Mouse (Mus musculus): Measurements from ENCODE around the gene Agps. TPM values are rescaled to one million over a fixed set of nuclear protein-coding genes. Genes with fewer than 3 reads are reported as not detected.

The Agps gene
- total and polyA plus RNA-seq, 3 experiments, result 10.4 to 80.7 (median 77.9) TPM

GRCm38 (mm10) chr2:75895711-75896110, 63.7 kb downstream of the Agps start:
- H3K27me3 ChIP-seq (ENCODE audit: insufficient read depth, low read length), result no peaks in the 10 kb centered on the region
- peaks cover 37% of the 10 kb centered on the region for H3K36me3 ChIP-seq (replicated peaks)
- ATAC-seq (ENCODE audit: extremely low read depth, insufficient number of reproducible peaks, low FRiP score, poor library complexity, severe bottlenecking) (no peak), DNase-seq (ENCODE audit: low spot score) (no peak)
- H3K4me1 ChIP-seq (ENCODE audit: insufficient read depth, low read depth, low read length), result no peaks in the 10 kb centered on the region
- no peak overlapping the region for H3K4me3 ChIP-seq (ENCODE audit: low read depth, low read length)
- TF ChIP-seq TAL1 (conservative IDR thresholded peaks at IDR 0.05; ENCODE audit: low read depth, low read length) (no peak), POLR2AphosphoS5 (IDR thresholded peaks at IDR 0.05; ENCODE audit: insufficient replicate concordance, low read depth, low read length) (no peak), GATA1 (IDR thresholded peaks at IDR 0.05; ENCODE audit: borderline replicate concordance, low read length) (no peak), GATA2 (IDR thresholded peaks at IDR 0.05; ENCODE audit: borderline replicate concordance, low read depth, low read length) (no peak), CTCF (IDR thresholded peaks at IDR 0.05; ENCODE audit: low read depth, low read length) (no peak)
- H3K9me3 ChIP-seq (replicated peaks), result peaks cover 6% of the 10 kb centered on the region; the same call in 1 of the 2 replicates

GRCm38 (mm10) chr2:75900281-75900680, 68.3 kb downstream of the Agps start:
- no peak for DNase-seq (ENCODE audit: low spot score)
- no peak for ATAC-seq (ENCODE audit: extremely low read depth, insufficient number of reproducible peaks, low FRiP score, poor library complexity, severe bottlenecking)
- Histone ChIP-seq H3K9me3 (replicated peaks) (peaks cover 6% of the 10 kb centered on the region; the same call in 1 of the 2 replicates), H3K4me3 (ENCODE audit: low read depth, low read length) (no peak overlapping the region), H3K4me1 (ENCODE audit: insufficient read depth, low read depth, low read length) (no peaks in the 10 kb centered on the region), H3K27me3 (ENCODE audit: insufficient read depth, low read length) (no peaks in the 10 kb centered on the region), H3K36me3 (replicated peaks) (peaks cover 50% of the 10 kb centered on the region)
- no peak for TF ChIP-seq GATA1 (IDR thresholded peaks at IDR 0.05; ENCODE audit: borderline replicate concordance, low read length)
- TF ChIP-seq CTCF (IDR thresholded peaks at IDR 0.05; ENCODE audit: low read depth, low read length), result no peak
- no peak for TF ChIP-seq GATA2 (IDR thresholded peaks at IDR 0.05; ENCODE audit: borderline replicate concordance, low read depth, low read length)
- TF ChIP-seq TAL1 (conservative IDR thresholded peaks at IDR 0.05; ENCODE audit: low read depth, low read length), result no peak
- TF ChIP-seq POLR2AphosphoS5 (IDR thresholded peaks at IDR 0.05; ENCODE audit: insufficient replicate concordance, low read depth, low read length), result no peak

GRCm38 (mm10) chr2:75901869-75902268, 69.9 kb downstream of the Agps start:
- H3K36me3 ChIP-seq (replicated peaks), result peaks cover 49% of the 10 kb centered on the region
- H3K4me1 ChIP-seq (ENCODE audit: insufficient read depth, low read depth, low read length), result no peaks in the 10 kb centered on the region
- DNase-seq (ENCODE audit: low spot score) (no peak), ATAC-seq (ENCODE audit: extremely low read depth, insufficient number of reproducible peaks, low FRiP score, poor library complexity, severe bottlenecking) (no peak)
- no peak for TF ChIP-seq GATA2 (IDR thresholded peaks at IDR 0.05; ENCODE audit: borderline replicate concordance, low read depth, low read length)
- no peaks in the 10 kb centered on the region for H3K27me3 ChIP-seq (ENCODE audit: insufficient read depth, low read length)
- peaks cover 4% of the 10 kb centered on the region; the same call in 1 of the 2 replicates for H3K9me3 ChIP-seq (replicated peaks)
- H3K4me3 ChIP-seq (ENCODE audit: low read depth, low read length), result no peak overlapping the region

- no peak for DNase-seq (ENCODE audit: low spot score)
- Histone ChIP-seq H3K9me3 (replicated peaks) (no peaks in the 10 kb centered on the region), H3K4me3 (ENCODE audit: low read depth, low read length) (no peak overlapping the region), H3K27me3 (ENCODE audit: insufficient read depth, low read length) (no peaks in the 10 kb centered on the region), H3K4me1 (ENCODE audit: insufficient read depth, low read depth, low read length) (no peaks in the 10 kb centered on the region), H3K36me3 (replicated peaks) (peaks cover 68% of the 10 kb centered on the region)
- no peak for TF ChIP-seq POLR2AphosphoS5 (IDR thresholded peaks at IDR 0.05; ENCODE audit: insufficient replicate concordance, low read depth, low read length)
- no peak for TF ChIP-seq TAL1 (conservative IDR thresholded peaks at IDR 0.05; ENCODE audit: low read depth, low read length)
- no peak for TF ChIP-seq GATA1 (IDR thresholded peaks at IDR 0.05; ENCODE audit: borderline replicate concordance, low read length)
- TF ChIP-seq GATA2 (IDR thresholded peaks at IDR 0.05; ENCODE audit: borderline replicate concordance, low read depth, low read length), result no peak
- TF ChIP-seq CTCF (IDR thresholded peaks at IDR 0.05; ENCODE audit: low read depth, low read length), result no peak
- ATAC-seq (ENCODE audit: extremely low read depth, insufficient number of reproducible peaks, low FRiP score, poor library complexity, severe bottlenecking), result no peak
Measured at GRCm38 (mm10) chr2:75907142-75907541, 75.2 kb downstream of the Agps start.

- no peak for ATAC-seq (ENCODE audit: extremely low read depth, insufficient number of reproducible peaks, low FRiP score, poor library complexity, severe bottlenecking)
- TF ChIP-seq CTCF (IDR thresholded peaks at IDR 0.05; ENCODE audit: low read depth, low read length), result no peak
- no peak for TF ChIP-seq GATA2 (IDR thresholded peaks at IDR 0.05; ENCODE audit: borderline replicate concordance, low read depth, low read length)
- TF ChIP-seq TAL1 (conservative IDR thresholded peaks at IDR 0.05; ENCODE audit: low read depth, low read length), result no peak
- no peak for TF ChIP-seq GATA1 (IDR thresholded peaks at IDR 0.05; ENCODE audit: borderline replicate concordance, low read length)
- no peak for TF ChIP-seq POLR2AphosphoS5 (IDR thresholded peaks at IDR 0.05; ENCODE audit: insufficient replicate concordance, low read depth, low read length)
- Histone ChIP-seq H3K4me1 (ENCODE audit: insufficient read depth, low read depth, low read length) (no peaks in the 10 kb centered on the region), H3K9me3 (replicated peaks) (no peaks in the 10 kb centered on the region), H3K27me3 (ENCODE audit: insufficient read depth, low read length) (no peaks in the 10 kb centered on the region), H3K36me3 (replicated peaks) (peaks cover 65% of the 10 kb centered on the region), H3K4me3 (ENCODE audit: low read depth, low read length) (no peak overlapping the region)
- no peak for DNase-seq (ENCODE audit: low spot score)
Measured at GRCm38 (mm10) chr2:75915040-75915439, 83.1 kb downstream of the Agps start.

GRCm38 (mm10) chr2:75923807-75924340, 91.9 kb downstream of the Agps start:
- TF ChIP-seq POLR2AphosphoS5 (IDR thresholded peaks at IDR 0.05; ENCODE audit: insufficient replicate concordance, low read depth, low read length) (no peak), TAL1 (conservative IDR thresholded peaks at IDR 0.05; ENCODE audit: low read depth, low read length) (no peak)

GRCm38 (mm10) chr2:75926061-75926460, 94.1 kb downstream of the Agps start:
- no peak for DNase-seq (ENCODE audit: low spot score)
- no peak for ATAC-seq (ENCODE audit: extremely low read depth, insufficient number of reproducible peaks, low FRiP score, poor library complexity, severe bottlenecking)
- TF ChIP-seq TAL1 (conservative IDR thresholded peaks at IDR 0.05; ENCODE audit: low read depth, low read length) (no peak), GATA2 (IDR thresholded peaks at IDR 0.05; ENCODE audit: borderline replicate concordance, low read depth, low read length) (no peak), GATA1 (IDR thresholded peaks at IDR 0.05; ENCODE audit: borderline replicate concordance, low read length) (no peak), CTCF (IDR thresholded peaks at IDR 0.05; ENCODE audit: low read depth, low read length) (no peak), POLR2AphosphoS5 (IDR thresholded peaks at IDR 0.05; ENCODE audit: insufficient replicate concordance, low read depth, low read length) (no peak)

More at GRCm38 (mm10) chr2:75923807-75924340, 91.9 kb downstream of the Agps start:
- ATAC-seq (ENCODE audit: extremely low read depth, insufficient number of reproducible peaks, low FRiP score, poor library complexity, severe bottlenecking) (no peak), DNase-seq (ENCODE audit: low spot score) (no peak)
- Histone ChIP-seq H3K27me3 (ENCODE audit: insufficient read depth, low read length) (no peaks in the 10 kb centered on the region), H3K9me3 (replicated peaks) (no peaks in the 10 kb centered on the region), H3K4me3 (ENCODE audit: low read depth, low read length) (no peak overlapping the region), H3K4me1 (ENCODE audit: insufficient read depth, low read depth, low read length) (no peaks in the 10 kb centered on the region), H3K36me3 (replicated peaks) (peaks cover 63% of the 10 kb centered on the region)

More at GRCm38 (mm10) chr2:75926061-75926460, 94.1 kb downstream of the Agps start:
- Histone ChIP-seq H3K27me3 (ENCODE audit: insufficient read depth, low read length) (no peaks in the 10 kb centered on the region), H3K9me3 (replicated peaks) (no peaks in the 10 kb centered on the region), H3K4me1 (ENCODE audit: insufficient read depth, low read depth, low read length) (no peaks in the 10 kb centered on the region), H3K36me3 (replicated peaks) (peaks cover 71% of the 10 kb centered on the region), H3K4me3 (ENCODE audit: low read depth, low read length) (no peak overlapping the region)
